Mouse (Mus musculus): ENCODE measurements at regions not wholly inside any gene's neighbourhood (a gene's known extent, or its start where the extent isn't known, plus 50 kb on each side); places are given as distances from the start of the nearest gene placed in this dataset.

DNA sequence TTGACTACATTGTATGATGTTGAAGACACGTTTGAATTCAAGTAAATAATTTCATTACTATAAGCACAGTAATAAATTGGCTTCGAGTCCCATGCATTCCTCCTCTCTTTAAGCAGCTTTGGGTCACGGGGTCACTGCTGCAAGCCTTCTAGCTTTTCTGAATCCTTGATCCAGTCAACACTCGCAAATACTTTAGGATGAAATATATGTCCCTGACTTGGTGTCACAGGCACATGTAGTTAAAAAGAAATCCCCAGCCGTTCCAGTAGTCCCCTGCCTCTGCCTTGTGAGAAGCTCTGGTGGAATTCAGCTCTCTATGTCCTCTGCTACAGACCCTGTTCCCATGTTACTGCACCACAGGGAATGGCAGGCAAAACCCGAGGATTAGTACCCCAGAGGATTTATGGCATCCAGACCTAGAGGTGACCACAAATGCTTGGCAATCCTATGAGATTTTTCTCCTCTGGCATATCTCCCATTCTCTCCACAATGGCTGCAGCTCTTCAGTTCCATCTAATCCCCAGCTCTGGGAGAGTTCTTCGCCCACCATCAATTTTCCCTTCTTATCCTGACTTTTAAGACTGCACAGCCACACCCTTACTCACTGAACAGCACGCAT, 449.0 kb downstream of the Fat4 start:
- TF ChIP-seq CTCF (IDR thresholded peaks at IDR 0.05; ENCODE audit: extremely low read depth, insufficient read depth, low read length): no peak
- Histone ChIP-seq H3K4me1 (ENCODE audit: control insufficient read depth, insufficient read depth, low read length) (no peaks in the 10 kb centered on the region), H3K4me3 (ENCODE audit: insufficient read depth, low read length) (no peak overlapping the region), H3K27ac (ENCODE audit: insufficient read depth, low read length) (no peak overlapping the region)

DNA sequence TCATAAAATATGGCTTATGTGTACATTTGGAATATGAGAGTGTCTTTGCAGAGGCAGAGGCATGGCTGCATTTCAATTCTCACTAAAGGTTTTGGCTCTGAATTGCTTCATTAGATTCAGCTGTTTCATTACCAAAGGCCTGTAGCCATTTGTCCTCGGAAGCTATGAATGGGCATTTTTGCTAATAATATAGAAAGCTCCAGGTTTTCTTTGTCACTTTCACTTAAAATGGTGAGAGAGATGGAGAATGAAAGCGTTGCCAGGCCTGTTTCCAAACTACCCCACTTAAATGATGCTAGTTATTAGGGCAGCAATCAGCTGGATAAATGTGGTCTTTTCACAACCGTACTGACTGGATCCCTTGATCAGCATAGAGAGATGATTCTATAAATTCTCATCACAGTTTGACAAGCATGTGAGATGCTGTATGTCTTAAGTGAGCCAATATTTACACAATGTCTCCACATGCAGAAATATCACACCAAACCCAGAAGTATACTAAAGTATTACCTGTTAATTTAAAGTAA, 454.5 kb downstream of the Fat4 start:
- H3K4me3 ChIP-seq (ENCODE audit: insufficient read depth, low read length): no peak overlapping the region
- no peaks in the 10 kb centered on the region for H3K4me1 ChIP-seq (ENCODE audit: control insufficient read depth, insufficient read depth, low read length)
- H3K27ac ChIP-seq (ENCODE audit: insufficient read depth, low read length): no peak overlapping the region
- TF ChIP-seq POLR2A (IDR thresholded peaks at IDR 0.05; ENCODE audit: extremely low read depth, insufficient read depth, low read length): no peak

DNA sequence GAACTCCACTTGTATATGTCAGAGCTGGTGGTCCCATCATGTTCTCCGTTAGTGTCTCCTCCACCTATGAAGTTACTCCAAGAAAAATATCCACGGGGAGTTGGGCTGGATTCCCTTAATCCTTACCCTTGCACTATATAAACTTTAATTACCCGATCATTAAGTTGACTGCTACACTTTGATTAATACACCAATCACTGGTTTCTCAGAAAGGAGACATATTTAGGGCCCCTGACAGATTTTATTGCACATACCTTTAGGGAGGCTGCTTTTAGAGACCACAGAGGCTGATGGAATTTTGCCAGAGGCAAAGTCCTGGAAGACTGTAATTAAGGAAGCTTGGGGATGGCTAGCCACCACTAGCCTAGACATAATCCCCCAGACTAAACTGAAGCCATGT, 457.3 kb downstream of the Fat4 start:
- TF ChIP-seq CTCF (IDR thresholded peaks at IDR 0.05; ENCODE audit: extremely low read depth, insufficient read depth, low read length) (no peak), POLR2A (IDR thresholded peaks at IDR 0.05; ENCODE audit: extremely low read depth, insufficient read depth, low read length) (no peak)
- H3K4me3 ChIP-seq (ENCODE audit: insufficient read depth, low read length): no peak overlapping the region
- no peak overlapping the region for H3K27ac ChIP-seq (ENCODE audit: insufficient read depth, low read length)
- no peaks in the 10 kb centered on the region for H3K4me1 ChIP-seq (ENCODE audit: control insufficient read depth, insufficient read depth, low read length)

DNA sequence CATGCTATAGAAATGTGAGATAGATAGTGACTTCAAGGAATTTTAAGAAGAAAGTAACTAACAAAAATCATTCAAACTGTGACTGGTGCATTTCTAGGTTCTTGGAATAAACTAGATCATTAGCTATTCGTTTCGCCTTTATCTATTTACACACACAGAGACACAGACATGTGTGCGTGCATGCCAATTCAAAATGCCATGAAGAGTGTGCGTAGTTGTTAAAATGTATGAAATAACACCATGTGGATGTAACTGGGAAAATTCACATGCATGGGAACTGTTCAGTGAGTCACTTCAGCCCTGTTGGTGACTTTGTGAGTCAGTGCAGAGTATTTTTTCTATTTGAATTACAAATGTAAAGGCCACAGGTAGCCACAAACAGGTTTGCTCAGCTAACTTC, 460.8 kb downstream of the Fat4 start:
- TF ChIP-seq CTCF (IDR thresholded peaks at IDR 0.05; ENCODE audit: extremely low read depth, insufficient read depth, low read length) (no peak), POLR2A (IDR thresholded peaks at IDR 0.05; ENCODE audit: extremely low read depth, insufficient read depth, low read length) (no peak)
- Histone ChIP-seq H3K4me1 (ENCODE audit: control insufficient read depth, insufficient read depth, low read length) (no peaks in the 10 kb centered on the region), H3K27ac (ENCODE audit: insufficient read depth, low read length) (no peak overlapping the region), H3K4me3 (ENCODE audit: insufficient read depth, low read length) (no peak overlapping the region)

DNA sequence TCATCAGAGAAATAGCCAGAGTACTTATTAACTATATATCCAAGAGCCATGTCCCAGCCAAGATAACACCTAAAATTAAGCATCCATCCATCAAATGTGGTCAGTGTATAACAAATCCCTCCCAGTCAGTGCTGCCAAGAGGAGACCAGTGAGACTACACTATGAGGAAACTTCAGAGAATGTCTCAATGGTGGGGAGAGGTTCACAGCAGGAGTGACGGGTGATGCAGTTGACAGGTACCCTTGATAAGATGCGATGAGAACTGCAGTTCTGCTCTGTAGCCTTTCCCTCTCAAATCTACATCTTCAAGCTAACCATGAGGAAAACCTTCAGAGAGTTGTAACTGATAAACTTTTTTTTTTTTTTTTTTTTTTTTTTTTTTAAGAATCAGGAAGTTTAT, 470.3 kb downstream of the Fat4 start:
- Histone ChIP-seq H3K27ac (ENCODE audit: insufficient read depth, low read length) (no peak overlapping the region), H3K4me1 (ENCODE audit: control insufficient read depth, insufficient read depth, low read length) (no peaks in the 10 kb centered on the region), H3K4me3 (ENCODE audit: insufficient read depth, low read length) (no peak overlapping the region)
- TF ChIP-seq POLR2A (IDR thresholded peaks at IDR 0.05; ENCODE audit: extremely low read depth, insufficient read depth, low read length) (no peak), CTCF (IDR thresholded peaks at IDR 0.05; ENCODE audit: extremely low read depth, insufficient read depth, low read length) (no peak)

DNA sequence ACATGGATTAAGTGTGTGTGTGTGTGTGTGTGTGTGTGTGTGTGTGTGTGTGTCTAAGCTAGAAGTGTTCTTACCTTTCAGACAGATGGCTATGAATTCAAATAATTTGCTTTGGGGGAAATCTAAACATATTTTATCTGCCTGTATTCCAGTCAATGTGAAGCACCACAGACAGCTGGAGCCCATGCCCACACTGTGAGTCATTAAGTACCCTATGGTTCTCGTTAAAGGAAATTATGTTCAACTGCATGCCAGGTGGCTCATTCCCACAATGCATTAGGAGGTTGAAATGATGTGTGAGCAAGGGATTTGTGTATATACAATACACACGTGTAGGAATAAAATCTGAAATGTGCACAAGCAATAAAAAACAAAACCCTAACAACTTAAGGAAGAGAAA, 473.5 kb downstream of the Fat4 start:
- TF ChIP-seq POLR2A (IDR thresholded peaks at IDR 0.05; ENCODE audit: extremely low read depth, insufficient read depth, low read length) (no peak), CTCF (IDR thresholded peaks at IDR 0.05; ENCODE audit: extremely low read depth, insufficient read depth, low read length) (no peak)
- Histone ChIP-seq H3K27ac (ENCODE audit: insufficient read depth, low read length) (no peak overlapping the region), H3K4me3 (ENCODE audit: insufficient read depth, low read length) (no peak overlapping the region), H3K4me1 (ENCODE audit: control insufficient read depth, insufficient read depth, low read length) (no peaks in the 10 kb centered on the region)

DNA sequence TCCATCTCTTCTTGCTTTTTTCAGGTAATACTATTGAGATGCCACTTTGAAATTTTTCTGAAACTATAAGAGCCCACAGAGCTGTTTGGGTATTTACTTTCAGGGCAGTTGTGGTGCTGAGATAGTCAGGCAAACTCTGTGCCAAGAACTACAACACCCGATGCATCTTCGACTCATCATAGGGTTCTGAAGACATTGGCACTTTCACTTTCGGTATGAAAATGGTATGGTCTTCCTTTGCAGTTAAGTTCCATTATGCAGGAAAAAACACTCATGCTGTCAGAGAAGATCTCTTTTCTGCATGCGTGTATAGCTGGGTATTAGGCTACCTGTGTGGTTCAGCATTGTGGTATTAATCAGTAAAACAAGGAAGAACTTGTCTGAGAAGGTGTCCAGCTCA, 484.2 kb downstream of the Fat4 start:
- H3K27ac ChIP-seq (ENCODE audit: insufficient read depth, low read length): no peak overlapping the region
- H3K4me1 ChIP-seq (ENCODE audit: control insufficient read depth, insufficient read depth, low read length): no peaks in the 10 kb centered on the region
- H3K4me3 ChIP-seq (ENCODE audit: insufficient read depth, low read length): no peak overlapping the region
- TF ChIP-seq POLR2A (IDR thresholded peaks at IDR 0.05; ENCODE audit: extremely low read depth, insufficient read depth, low read length) (no peak), CTCF (IDR thresholded peaks at IDR 0.05; ENCODE audit: extremely low read depth, insufficient read depth, low read length) (no peak)

DNA sequence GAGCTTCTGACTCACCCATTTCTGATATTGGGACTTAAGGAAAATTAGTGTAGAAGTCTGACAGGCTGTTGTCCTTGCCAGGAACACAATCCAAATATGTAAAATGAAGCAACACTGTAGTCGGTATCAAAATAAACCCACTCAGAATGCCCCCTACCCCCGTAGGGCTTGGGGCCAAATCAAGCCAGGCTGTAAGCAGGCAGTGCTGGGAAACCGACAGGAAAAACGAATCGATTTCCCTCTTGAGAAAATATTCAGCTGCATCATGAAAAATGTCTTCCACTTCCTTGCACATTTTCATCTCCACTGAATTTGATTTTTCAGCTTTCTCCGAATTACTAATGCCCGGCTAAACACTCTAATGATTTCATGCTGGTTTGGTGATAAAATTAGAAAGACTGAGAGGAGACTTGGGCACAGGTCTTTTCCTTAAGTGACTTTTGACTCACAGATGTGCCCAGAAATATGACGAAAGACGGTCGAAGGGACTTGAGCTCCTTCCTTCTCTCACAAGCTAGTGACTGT, 485.7 kb downstream of the Fat4 start:
- no peaks in the 10 kb centered on the region for H3K4me1 ChIP-seq (ENCODE audit: control insufficient read depth, insufficient read depth, low read length)
- H3K4me3 ChIP-seq (ENCODE audit: insufficient read depth, low read length): no peak overlapping the region
- H3K27ac ChIP-seq (ENCODE audit: insufficient read depth, low read length): no peak overlapping the region
- TF ChIP-seq CTCF (IDR thresholded peaks at IDR 0.05; ENCODE audit: extremely low read depth, insufficient read depth, low read length) (no peak), POLR2A (IDR thresholded peaks at IDR 0.05; ENCODE audit: extremely low read depth, insufficient read depth, low read length) (no peak)

DNA sequence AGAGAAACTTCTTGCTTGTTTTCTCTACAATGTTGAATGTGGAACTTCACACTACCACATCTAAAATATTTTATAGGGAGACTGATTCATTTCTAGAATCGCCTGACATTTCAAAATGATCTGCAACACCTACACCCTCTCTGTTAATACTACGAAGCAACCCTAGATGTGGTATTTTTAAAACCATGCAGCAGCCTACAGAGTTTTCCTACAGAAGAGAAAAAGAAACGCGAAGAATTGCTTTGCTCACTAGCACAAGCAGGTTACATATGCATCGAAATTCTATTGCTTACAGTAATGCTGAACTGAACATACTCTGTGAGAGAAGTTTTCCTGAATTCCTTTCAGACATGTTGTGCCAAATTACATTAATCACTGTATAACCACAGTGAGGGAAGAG, 488.7 kb downstream of the Fat4 start:
- TF ChIP-seq CTCF (IDR thresholded peaks at IDR 0.05; ENCODE audit: extremely low read depth, insufficient read depth, low read length) (no peak), POLR2A (IDR thresholded peaks at IDR 0.05; ENCODE audit: extremely low read depth, insufficient read depth, low read length) (no peak)
- Histone ChIP-seq H3K27ac (ENCODE audit: insufficient read depth, low read length) (no peak overlapping the region), H3K4me3 (ENCODE audit: insufficient read depth, low read length) (no peak overlapping the region), H3K4me1 (ENCODE audit: control insufficient read depth, insufficient read depth, low read length) (no peaks in the 10 kb centered on the region)

DNA sequence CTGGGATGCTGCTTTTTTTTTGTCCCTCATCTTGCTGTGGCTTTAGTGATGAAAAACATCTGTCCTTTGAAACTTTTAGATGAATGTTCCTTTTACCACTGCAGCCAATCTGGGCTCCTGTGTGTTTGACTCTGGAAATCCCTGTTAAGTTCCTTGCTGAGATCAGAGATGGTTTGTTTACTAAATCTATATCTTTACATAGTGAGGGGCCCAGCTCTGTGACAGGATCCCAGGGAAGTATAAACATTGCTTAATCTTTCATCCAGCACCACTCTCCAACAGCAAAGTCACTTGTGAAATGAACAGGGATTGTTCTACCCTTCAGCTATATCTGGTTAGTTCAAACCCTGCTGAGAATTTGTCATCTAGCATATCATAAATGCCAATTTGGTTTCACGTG, 501.8 kb downstream of the Fat4 start:
- H3K4me1 ChIP-seq (ENCODE audit: control insufficient read depth, insufficient read depth, low read length): no peaks in the 10 kb centered on the region
- no peak overlapping the region for H3K4me3 ChIP-seq (ENCODE audit: insufficient read depth, low read length)
- H3K27ac ChIP-seq (ENCODE audit: insufficient read depth, low read length): no peak overlapping the region
- TF ChIP-seq POLR2A (IDR thresholded peaks at IDR 0.05; ENCODE audit: extremely low read depth, insufficient read depth, low read length): no peak
- no peak for TF ChIP-seq CTCF (IDR thresholded peaks at IDR 0.05; ENCODE audit: extremely low read depth, insufficient read depth, low read length)

All from cortical plate, adult 2 months (tissue).